In genomic region chr11:62550227-62550685, GRCm38 (mm10) we compare ENCODE assay signal across 8 mouse cellular contexts. TPM values are rescaled to one million over a fixed set of nuclear protein-coding genes. Genes with fewer than 3 reads are reported as not detected.
A peak's percentile ranks its signal among the peaks of the same experiment; 100 is the strongest.
DNase-seq lines count a peak whose midpoint lies in the region; ATAC-seq and TF ChIP-seq lines count a peak whose summit lies in the region.

No protein-coding gene starts in this region.

- peak overlapping the region; percentile 90 for H3K9ac ChIP-seq in kidney, embryonic 15.5 days
- peak overlapping the region; percentile 93 for H3K9ac ChIP-seq in midbrain, postnatal 0 days (replicated peaks; ENCODE audit: low read length, poor library complexity, severe bottlenecking)
- H3K9ac ChIP-seq in stomach, embryonic 16.5 days (ENCODE audit: low read length): peak overlapping the region; percentile 98

- H3K27me3 ChIP-seq in testis, adult 2 months (ENCODE audit: control insufficient read depth, insufficient read depth, low read length): no peaks in the 10 kb centered on the region
- H3K27me3 ChIP-seq in heart, embryonic 10.5 days (ENCODE audit: insufficient read depth, poor library complexity, severe bottlenecking): no peaks in the 10 kb centered on the region
- no peaks in the 10 kb centered on the region for H3K27me3 ChIP-seq in kidney, embryonic 15.5 days
- H3K27me3 ChIP-seq in midbrain, postnatal 0 days (ENCODE audit: insufficient read depth, low read length): no peaks in the 10 kb centered on the region
- H3K27me3 ChIP-seq in stomach, embryonic 16.5 days (ENCODE audit: control insufficient read depth, insufficient read depth, low read length): no peaks in the 10 kb centered on the region

- DNase-seq in testis, postnatal 10 days (ENCODE audit: low spot score): no peak
- DNase-seq in embryo, embryonic 11 days: peak; percentile 70
- peak; percentile 86 for DNase-seq in heart, embryonic 10.5 days (ENCODE audit: low spot score)
- DNase-seq in liver: peak; percentile 87
- DNase-seq in midbrain, postnatal 0 days (ENCODE audit: low spot score): peak; percentile 72

- H3K36me3 ChIP-seq in testis, adult 2 months (ENCODE audit: control insufficient read depth, insufficient read depth, low read length): no peaks in the 10 kb centered on the region
- H3K36me3 ChIP-seq in heart, embryonic 10.5 days: peaks cover 23% of the 10 kb centered on the region
- peaks cover 23% of the 10 kb centered on the region for H3K36me3 ChIP-seq in kidney, embryonic 15.5 days
- peaks cover 6% of the 10 kb centered on the region; the same call in 1 of the 2 replicates for H3K36me3 ChIP-seq in midbrain, postnatal 0 days (ENCODE audit: insufficient read depth, low read length)
- H3K36me3 ChIP-seq in stomach, embryonic 16.5 days (ENCODE audit: control insufficient read depth, insufficient read depth, low read length): peaks cover 21% of the 10 kb centered on the region

- no peak for TF ChIP-seq CTCF in testis, adult 2 months (IDR thresholded peaks at IDR 0.05; ENCODE audit: control insufficient read depth, insufficient read depth, insufficient replicate concordance, low read depth, low read length)
- no peak for TF ChIP-seq CTCF in midbrain, postnatal 0 days (IDR thresholded peaks at IDR 0.05)

- ATAC-seq in kidney, embryonic 15.5 days (replicated peaks; ENCODE audit: low FRiP score): peak; percentile 17; the same call in 1 of the 2 replicates
- ATAC-seq in midbrain, postnatal 0 days (ENCODE audit: low FRiP score): peak; percentile 34; the same call in 1 of the 2 replicates
- ATAC-seq in stomach, embryonic 16.5 days (ENCODE audit: insufficient read depth, low FRiP score): peak; percentile 48

- H3K27ac ChIP-seq in testis, adult 2 months (ENCODE audit: control insufficient read depth, insufficient read depth, low read depth, low read length): peak overlapping the region; percentile 100
- peak overlapping the region; percentile 100 for H3K27ac ChIP-seq in heart, embryonic 10.5 days
- H3K27ac ChIP-seq in kidney, embryonic 15.5 days: peak overlapping the region; percentile 97
- peak overlapping the region; percentile 100 for H3K27ac ChIP-seq in midbrain, postnatal 0 days (ENCODE audit: low read depth, low read length)
- H3K27ac ChIP-seq in stomach, embryonic 16.5 days (ENCODE audit: low read length): peak overlapping the region; percentile 100

- H3K4me3 ChIP-seq in testis, adult 2 months (ENCODE audit: control insufficient read depth, low read depth, low read length): peak overlapping the region; percentile 100
- H3K4me3 ChIP-seq in heart, embryonic 10.5 days: peak overlapping the region; percentile 85
- H3K4me3 ChIP-seq in kidney, embryonic 15.5 days (replicated peaks): peak overlapping the region; percentile 72
- H3K4me3 ChIP-seq in midbrain, postnatal 0 days (ENCODE audit: low read depth, low read length): peak overlapping the region; percentile 70
- peak overlapping the region; percentile 85 for H3K4me3 ChIP-seq in stomach, embryonic 16.5 days (replicated peaks; ENCODE audit: low read length)

- TF ChIP-seq POLR2A in testis, adult 2 months (IDR thresholded peaks at IDR 0.05; ENCODE audit: control insufficient read depth, low read depth, low read length): no peak

- H3K9me3 ChIP-seq in heart, embryonic 10.5 days: no peaks in the 10 kb centered on the region
- no peaks in the 10 kb centered on the region for H3K9me3 ChIP-seq in kidney, embryonic 15.5 days (replicated peaks)
- H3K9me3 ChIP-seq in midbrain, postnatal 0 days (ENCODE audit: low read length): no peaks in the 10 kb centered on the region
- H3K9me3 ChIP-seq in stomach, embryonic 16.5 days (replicated peaks; ENCODE audit: control insufficient read depth, low read length): no peaks in the 10 kb centered on the region

- peak overlapping the region; percentile 89 for H3K4me2 ChIP-seq in kidney, embryonic 15.5 days
- H3K4me2 ChIP-seq in midbrain, postnatal 0 days (ENCODE audit: low read depth, low read length, poor library complexity, severe bottlenecking): peak overlapping the region; percentile 74
- H3K4me2 ChIP-seq in stomach, embryonic 16.5 days (ENCODE audit: low read depth, low read length): peak overlapping the region; percentile 90

- 2% methylated on average over 11 of the region's 11 CpGs for WGBS in heart, embryonic 10.5 days
- WGBS in kidney, embryonic 15.5 days: under 1% methylated on average over 11 of the region's 11 CpGs
- WGBS in midbrain, postnatal 0 days: under 1% methylated on average over 11 of the region's 11 CpGs
- under 1% methylated on average over 11 of the region's 11 CpGs for WGBS in stomach, embryonic 16.5 days

- H3K4me1 ChIP-seq in testis, adult 2 months (ENCODE audit: control insufficient read depth, insufficient read depth, low read length): 0 out of 2 replicates have a peak, but pooled peaks cover 2% of the 10 kb centered on the region
- H3K4me1 ChIP-seq in heart, embryonic 10.5 days: peaks cover 22% of the 10 kb centered on the region
- H3K4me1 ChIP-seq in kidney, embryonic 15.5 days: peaks cover 32% of the 10 kb centered on the region
- H3K4me1 ChIP-seq in midbrain, postnatal 0 days (ENCODE audit: insufficient read depth, low read length): peaks cover 24% of the 10 kb centered on the region
- peaks cover 26% of the 10 kb centered on the region for H3K4me1 ChIP-seq in stomach, embryonic 16.5 days (ENCODE audit: control insufficient read depth, insufficient read depth, low read length)

RNA-seq across cellular contexts. Expression of gene Ubb, which starts 0.7 kb away (rescaled TPM):
- 5,144 and 5,757 TPM in 2 replicates for polyA plus RNA-seq in testis, adult 2 months (2012; rRNA removed)
- polyA plus RNA-seq in heart, embryonic 10.5 days (2016; fragmentation: Nextera tagmentation; extraction: Ambion mirVana): 2,741 and 3,131 TPM in 2 replicates
- polyA plus RNA-seq in kidney, embryonic 15.5 days (2015; fragmentation: Nextera tagmentation; extraction: Ambion mirVana): 3,192 and 3,248 TPM in 2 replicates
- total RNA-seq in midbrain, postnatal 0 days (2014; rRNA removed): 1,443 and 2,095 TPM in 2 replicates
- polyA plus RNA-seq in midbrain, postnatal 0 days (2015; fragmentation: Nextera tagmentation; extraction: Ambion mirVana): 4,479 and 4,841 TPM in 2 replicates
- polyA plus RNA-seq in stomach, embryonic 16.5 days (2015; fragmentation: Nextera tagmentation; extraction: Ambion mirVana): 2,665 and 2,674 TPM in 2 replicates

RNA-seq across cellular contexts. Expression of gene Cenpv, which starts 11.2 kb away (rescaled TPM):
- 874 and 878 TPM in 2 replicates for polyA plus RNA-seq in testis, adult 2 months (2012; rRNA removed)
- 11.6 and 15.0 TPM in 2 replicates for polyA plus RNA-seq in heart, embryonic 10.5 days (2016; fragmentation: Nextera tagmentation; extraction: Ambion mirVana)
- 19.4 and 20.0 TPM in 2 replicates for polyA plus RNA-seq in kidney, embryonic 15.5 days (2015; fragmentation: Nextera tagmentation; extraction: Ambion mirVana)
- total RNA-seq in midbrain, postnatal 0 days (2014; rRNA removed): 58.0 and 63.2 TPM in 2 replicates
- polyA plus RNA-seq in midbrain, postnatal 0 days (2015; fragmentation: Nextera tagmentation; extraction: Ambion mirVana): 30.1 and 32.9 TPM in 2 replicates
- 4.2 and 5.7 TPM in 2 replicates for polyA plus RNA-seq in stomach, embryonic 16.5 days (2015; fragmentation: Nextera tagmentation; extraction: Ambion mirVana)

RNA-seq across cellular contexts. Expression of gene Trpv2, which starts 24.0 kb away (rescaled TPM):
- polyA plus RNA-seq in testis, adult 2 months (2012; rRNA removed): 0.67 and 0.97 TPM in 2 replicates
- 4.2 and 5.9 TPM in 2 replicates for polyA plus RNA-seq in heart, embryonic 10.5 days (2016; fragmentation: Nextera tagmentation; extraction: Ambion mirVana)
- 3.5 and 6.4 TPM in 2 replicates for polyA plus RNA-seq in kidney, embryonic 15.5 days (2015; fragmentation: Nextera tagmentation; extraction: Ambion mirVana)
- 55.4 and 62.0 TPM in 2 replicates for total RNA-seq in midbrain, postnatal 0 days (2014; rRNA removed)
- 31.0 and 32.9 TPM in 2 replicates for polyA plus RNA-seq in midbrain, postnatal 0 days (2015; fragmentation: Nextera tagmentation; extraction: Ambion mirVana)
- polyA plus RNA-seq in stomach, embryonic 16.5 days (2015; fragmentation: Nextera tagmentation; extraction: Ambion mirVana): 20.9 and 22.2 TPM in 2 replicates

Comparison
In these comparisons a context has a peak if more than half of its experiments do, and no peak if none do; other contexts are left out.
1. RNA of gene Cenpv, which starts 11.2 kb away (polyA plus RNA-seq): 874 to 878 TPM in testis, adult 2 months; 30.1 to 32.9 TPM in midbrain, postnatal 0 days, 19.4 to 20.0 TPM in kidney, embryonic 15.5 days, 11.6 to 15.0 TPM in heart, embryonic 10.5 days and 4.2 to 5.7 TPM in stomach, embryonic 16.5 days; every median in the first group is over 10 times any median in the second.
2. Peak in every context shown above with its lines, with median percentiles within 50 percentile points of each other: H3K27ac ChIP-seq, H3K4me3 ChIP-seq, ATAC-seq, H3K4me2 ChIP-seq and H3K9ac ChIP-seq.